Mouse (Mus musculus) limb, embryonic 12.5 days (tissue): ENCODE data around the gene Rgs12. TPM values are rescaled to one million over a fixed set of nuclear protein-coding genes. Genes with fewer than 3 reads are reported as not detected.

Source experiments
- microRNA-seq: library from miRNA; unstranded; fragments of <30 nt; microRNA quantifications from one replicate; pipeline ENCODE4, GENCODE M21; 2017
- polyA plus RNA-seq: library from polyadenylated mRNA; unstranded; fragments of >200 nt; fragmentation: Nextera tagmentation; extraction: Ambion mirVana; gene quantifications from 2 replicates; pipeline ENCODE4 v1.2.1, GENCODE M21; 2016

Rgs12 gene
- polyA plus RNA-seq, 1 experiment from 2014 or later: 59.7 TPM

Small RNAs within 50 kb of the gene (microRNA-seq; reads per million reads assigned to microRNA genes)
- gene Mir3097: 7.0 reads per million, percentile 20 among the genes with 10 or more reads in this experiment

Other genes with a start within 250 kb of the Rgs12 start
- 18.2 and 18.5 TPM in 2 replicates for gene Htt, start 187.7 kb upstream of the Rgs12 start, polyA plus RNA-seq
- 0.42 and 0.73 TPM in 2 replicates for gene Msantd1, start 41.4 kb upstream of the Rgs12 start, polyA plus RNA-seq
- 0.24 and 0.59 TPM in 2 replicates for gene Hgfac, start 92.1 kb downstream of the Rgs12 start, polyA plus RNA-seq
- 2.6 and 2.9 TPM in 2 replicates for gene Dok7, start 107.3 kb downstream of the Rgs12 start, polyA plus RNA-seq
- 83.5 and 93.0 TPM in 2 replicates for gene Lrpap1, start 156.3 kb downstream of the Rgs12 start, polyA plus RNA-seq